Mouse (Mus musculus) small intestine, adult 2 months (tissue): ENCODE measurements around the gene Cfap157.

Experiments
- CTCF ChIP-seq: fragments of 200-500 bp; IDR thresholded peaks from 2 replicates; pipeline ENCODE4 v1.5.1; 2012; ENCODE audit warnings: low read depth, mild to moderate bottlenecking, control low read depth, inconsistent platforms, low read length, moderate library complexity, mixed read lengths; ENCODE audit not compliant: insufficient replicate concordance, insufficient read length; ENCODE audit errors: extremely low read depth
- POLR2A ChIP-seq: fragments of 200-500 bp; IDR thresholded peaks from 2 replicates; pipeline ENCODE4 v1.6.1; 2012; ENCODE audit warnings: low read depth, mild to moderate bottlenecking, control low read depth, inconsistent platforms, low read length, moderate library complexity

DNA sequence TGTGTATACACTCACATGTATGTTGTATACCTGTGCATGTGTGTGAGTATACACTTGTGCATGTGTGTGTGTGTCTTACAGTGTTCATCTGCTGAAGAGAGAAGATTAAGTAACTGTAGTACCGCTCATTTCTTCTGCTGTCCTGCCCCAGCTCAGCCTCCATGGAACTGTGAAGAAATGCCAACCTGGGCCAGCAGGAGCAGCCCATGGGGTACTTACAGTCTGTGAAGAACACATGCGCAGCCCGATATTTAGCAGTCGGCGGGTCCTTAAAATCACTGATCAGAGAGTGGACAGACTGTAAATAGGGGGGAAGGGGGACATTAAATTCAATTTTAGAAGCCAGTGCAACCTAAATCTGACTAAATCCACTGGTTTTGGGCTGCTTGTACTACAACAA, 34.0 kb upstream of the Cfap157 start:
- no peak for TF ChIP-seq CTCF
- no peak for TF ChIP-seq POLR2A
